Mouse (Mus musculus) midbrain, embryonic 13.5 days (tissue): ENCODE results near the gene Sox10. TPM values are rescaled to one million over a fixed set of nuclear protein-coding genes. Genes with fewer than 3 reads are reported as not detected.

Source experiments
- ATAC-seq: fragments of 200-750 bp; cut with Nextera tagmentation; 2 replicates; pipeline ENCODE4 v1.8.0; 2017; ENCODE audit warnings: mild to moderate bottlenecking, moderate TSS enrichment, moderate library complexity
- H3K27ac ChIP-seq: fragments of 300-500 bp; sonication (generic); 2 replicates; pipeline ENCODE4 v1.5.1; 2015; ENCODE audit warnings: inconsistent platforms, mild to moderate bottlenecking, moderate library complexity
- H3K27me3 ChIP-seq: fragments of 300-500 bp; sonication (generic); 2 replicates; pipeline ENCODE4 v1.6.1; 2015; ENCODE audit warnings: mild to moderate bottlenecking, inconsistent platforms
- H3K36me3 ChIP-seq: fragments of 300-500 bp; sonication (generic); 2 replicates; pipeline ENCODE4 v1.6.1; 2015; ENCODE audit warnings: mild to moderate bottlenecking, inconsistent platforms
- H3K4me1 ChIP-seq: fragments of 300-500 bp; sonication (generic); replicated peaks from 2 replicates; pipeline ENCODE4 v1.6.1; 2015; ENCODE audit warnings: inconsistent platforms
- H3K4me2 ChIP-seq: fragments of 300-500 bp; sonication (generic); replicated peaks from 2 replicates; pipeline ENCODE4 v1.6.1; 2015; ENCODE audit warnings: moderate library complexity, mild to moderate bottlenecking, inconsistent platforms
- H3K4me3 ChIP-seq: fragments of 300-500 bp; sonication (generic); replicated peaks from 2 replicates; pipeline ENCODE4 v1.5.1; 2015; ENCODE audit warnings: mild to moderate bottlenecking, inconsistent platforms
- H3K9ac ChIP-seq: fragments of 300-500 bp; sonication (generic); replicated peaks from 2 replicates; pipeline ENCODE4 v1.6.1; 2015; ENCODE audit warnings: mild to moderate bottlenecking, inconsistent platforms
- H3K9me3 ChIP-seq: fragments of 300-500 bp; sonication (generic); 2 replicates; pipeline ENCODE4 v1.6.1; 2016; ENCODE audit warnings: mild to moderate bottlenecking, inconsistent platforms
- WGBS: fragments of 180-500 bp; shearing (Covaris S2); methylation state at CpG from one replicate; pipeline ENCODE4 v1.1.7; 2015; 5-methylcytosine and 5-hydroxymethylcytosine counted together
- polyA plus RNA-seq: library from polyadenylated mRNA; unstranded; fragments of >200 nt; fragmentation: Nextera tagmentation; extraction: Ambion mirVana; gene quantifications from 2 replicates; pipeline ENCODE4 v1.2.1, GENCODE M21; 2015

Sox10 gene
- polyA plus RNA-seq, 1 experiment from 2014 or later, result 0.67 TPM

DNA sequence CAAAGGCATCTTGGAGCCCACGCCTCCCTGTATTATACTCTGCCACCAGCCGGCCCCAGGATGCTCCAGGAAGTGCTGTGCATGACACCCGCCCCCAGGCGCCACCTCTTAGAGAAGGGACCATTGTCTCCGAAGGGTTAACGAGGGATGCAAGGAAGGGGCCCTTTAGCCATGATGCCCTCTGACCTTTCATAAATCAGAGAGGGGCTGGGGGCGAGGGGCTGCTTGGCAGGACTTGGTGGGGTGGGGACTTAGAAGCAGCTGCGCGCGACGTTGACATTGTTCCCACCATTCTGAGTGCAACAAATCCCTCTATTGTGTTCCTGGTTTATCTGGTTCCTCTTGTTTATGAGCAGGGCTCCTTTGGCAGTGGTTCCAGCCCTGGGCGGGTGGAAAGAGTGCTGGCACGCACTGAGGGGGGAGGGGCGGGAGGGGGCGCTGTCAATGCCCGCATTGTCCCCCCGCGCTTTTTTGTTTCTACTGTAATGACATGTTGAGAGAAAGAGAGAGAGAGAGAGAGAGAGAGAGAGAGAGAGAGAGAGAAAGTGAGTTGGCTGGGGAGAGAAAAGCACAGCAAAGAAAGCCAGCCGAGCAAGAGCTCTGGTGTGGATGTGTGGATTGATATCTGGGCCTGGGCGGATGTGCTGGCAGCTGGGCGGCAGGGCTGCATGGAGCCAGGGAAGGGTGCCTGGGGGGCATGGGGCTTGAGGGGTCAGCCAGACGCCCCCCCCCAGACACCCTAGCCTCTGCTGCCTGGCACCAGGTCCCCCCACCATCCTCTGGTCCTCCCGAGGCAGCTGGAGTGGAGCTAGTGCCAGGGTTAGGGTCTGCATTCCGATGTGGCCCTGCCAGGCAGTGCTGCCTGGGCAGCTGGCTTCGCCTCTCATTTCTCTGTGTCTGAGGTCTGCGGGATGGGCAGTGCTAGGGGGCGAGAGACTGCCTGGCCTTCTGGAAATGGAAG, 28.1 kb upstream of the Sox10 start:
- Histone ChIP-seq H3K36me3 (no peaks in the 10 kb centered on the region), H3K4me2 (peak overlapping the region; percentile 35), H3K9ac (0 out of 2 replicates have a peak overlapping the region, but pooled peaks have one; percentile 48), H3K4me3 (no peak overlapping the region), H3K4me1 (peaks cover 36% of the 10 kb centered on the region), H3K27ac (peak overlapping the region; percentile 93), H3K9me3 (no peaks in the 10 kb centered on the region), H3K27me3 (no peaks in the 10 kb centered on the region)
- ATAC-seq, result peak; percentile 84
- 11% methylated on average over 27 of the region's 27 CpGs for WGBS

DNA sequence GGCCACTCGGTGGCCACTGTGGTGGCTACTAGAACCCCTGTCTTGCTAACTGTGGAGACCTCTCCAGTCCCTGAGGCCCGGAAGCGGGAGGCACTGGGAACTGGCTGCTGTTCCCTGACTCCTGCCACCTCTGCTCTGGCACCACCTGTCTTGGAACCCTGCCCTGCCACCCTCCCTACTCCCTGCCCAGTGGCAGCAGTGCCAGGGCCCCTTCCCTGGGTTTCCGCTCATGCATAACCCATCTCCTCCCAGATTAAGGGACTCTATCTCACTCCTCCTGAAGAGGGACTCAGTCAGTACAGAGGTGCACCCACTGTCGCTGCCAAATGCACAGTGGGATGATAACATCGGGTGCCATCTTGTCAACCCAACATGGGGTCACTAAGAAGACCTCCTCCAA, 27.4 kb upstream of the Sox10 start:
- Histone ChIP-seq H3K4me2 (peak overlapping the region; percentile 35; the same call in 1 of the 2 replicates), H3K9me3 (no peaks in the 10 kb centered on the region), H3K4me1 (peaks cover 36% of the 10 kb centered on the region), H3K27me3 (no peaks in the 10 kb centered on the region), H3K4me3 (no peak overlapping the region), H3K36me3 (no peaks in the 10 kb centered on the region), H3K9ac (no peak overlapping the region), H3K27ac (peak overlapping the region; percentile 93)
- 71% methylated on average over 6 of the region's 6 CpGs for whole genome bisulfite sequencing
- peak; percentile 40; the same call in 1 of the 2 replicates for ATAC-seq

DNA sequence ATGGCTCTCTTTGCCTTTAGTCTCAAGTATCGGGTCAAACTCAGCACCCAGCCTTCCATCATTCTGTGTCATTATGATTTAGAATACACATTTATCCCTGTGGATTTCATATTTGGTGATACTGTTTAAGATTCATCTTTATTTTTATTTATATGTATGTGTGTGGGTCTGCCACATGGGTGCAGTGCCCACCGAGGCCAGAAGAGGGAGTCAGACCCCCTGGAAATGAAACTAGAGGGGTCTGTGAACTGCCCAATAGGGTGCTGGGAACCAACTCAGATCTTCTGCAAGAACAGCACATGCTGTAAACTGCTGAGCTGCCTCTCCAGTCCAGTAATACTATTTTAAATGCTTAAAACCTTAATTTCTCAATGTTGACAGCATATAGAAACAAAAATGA, 26.4 kb upstream of the Sox10 start:
- no peak for ATAC-seq
- H3K4me2 ChIP-seq, result no peak overlapping the region
- no peaks in the 10 kb centered on the region for H3K36me3 ChIP-seq
- no peaks in the 10 kb centered on the region for H3K27me3 ChIP-seq
- peaks cover 36% of the 10 kb centered on the region for H3K4me1 ChIP-seq
- no peak overlapping the region for H3K4me3 ChIP-seq
- WGBS, result 94% methylated on average over 2 of the region's 2 CpGs
- no peak overlapping the region for H3K9ac ChIP-seq
- H3K9me3 ChIP-seq, result no peaks in the 10 kb centered on the region
- no peak overlapping the region for H3K27ac ChIP-seq

DNA sequence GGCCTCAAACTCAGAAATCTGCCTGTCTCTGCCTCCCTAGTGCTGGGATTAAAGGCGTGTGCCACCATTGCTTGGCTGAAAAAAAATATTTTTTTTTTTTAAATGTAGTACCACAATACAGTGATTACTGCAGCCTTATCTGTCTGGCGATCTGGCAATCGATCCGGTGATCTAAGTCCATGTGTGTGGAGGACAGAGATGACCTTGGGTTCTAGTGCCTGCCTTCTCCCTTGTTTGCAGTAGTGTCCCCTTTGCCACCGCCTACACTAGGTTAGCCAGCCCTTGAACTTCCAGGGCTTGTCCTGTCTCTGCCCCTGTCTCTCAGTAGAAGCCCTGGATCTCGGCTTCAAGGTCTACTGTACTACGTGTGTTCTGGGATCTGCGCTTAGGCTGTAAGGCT, 22.8 kb upstream of the Sox10 start:
- H3K4me3 ChIP-seq, result no peak overlapping the region
- 91% methylated on average over 8 of the region's 8 CpGs for WGBS
- no peak overlapping the region for H3K9ac ChIP-seq
- no peak overlapping the region for H3K4me2 ChIP-seq
- H3K9me3 ChIP-seq, result no peaks in the 10 kb centered on the region
- H3K27ac ChIP-seq, result no peak overlapping the region
- H3K4me1 ChIP-seq, result peaks cover 9% of the 10 kb centered on the region
- H3K36me3 ChIP-seq, result no peaks in the 10 kb centered on the region
- no peaks in the 10 kb centered on the region for H3K27me3 ChIP-seq
- no peak for ATAC-seq

DNA sequence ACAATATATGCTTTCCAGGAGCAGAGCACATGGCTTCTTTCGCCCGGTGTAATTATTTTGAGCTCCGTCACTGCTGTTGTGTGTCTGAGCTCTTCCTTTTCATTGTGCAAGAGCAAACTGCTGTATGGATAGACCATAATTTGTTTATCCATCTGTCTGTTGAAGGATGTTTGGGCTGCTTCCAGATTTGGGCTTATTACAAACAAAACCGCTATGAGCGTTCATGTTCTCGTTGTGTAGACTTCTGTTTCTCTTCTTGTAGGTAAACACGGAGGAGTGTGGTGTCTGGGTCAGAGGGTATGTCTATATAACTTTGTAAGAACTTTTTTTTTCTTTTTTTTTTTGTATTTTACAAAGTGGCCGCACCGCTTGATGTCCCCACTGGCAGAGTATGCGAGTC, 20.2 kb upstream of the Sox10 start:
- no peak for ATAC-seq
- no peaks in the 10 kb centered on the region for H3K36me3 ChIP-seq

DNA sequence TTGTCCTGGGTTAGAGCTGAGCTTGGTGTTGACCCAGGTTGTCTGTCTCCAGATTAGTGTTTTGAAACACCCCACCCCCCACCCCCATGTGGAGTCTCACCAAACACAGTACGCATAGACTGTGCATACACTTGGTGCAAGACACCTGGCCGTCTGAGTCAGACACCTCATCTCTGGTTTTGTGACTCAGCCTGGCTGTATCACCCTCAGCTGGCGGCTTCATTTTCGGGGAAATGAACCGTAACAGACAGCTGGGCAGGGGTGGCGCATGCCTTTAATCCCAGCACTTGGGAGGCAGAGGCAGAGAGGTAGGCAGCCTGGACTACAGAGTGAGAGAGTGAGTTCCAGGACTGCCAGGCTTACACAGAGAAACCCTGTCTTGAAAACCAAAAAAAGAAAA, 11.9 kb upstream of the Sox10 start:
- no peaks in the 10 kb centered on the region for H3K27me3 ChIP-seq
- H3K9ac ChIP-seq, result no peak overlapping the region
- WGBS, result 41% methylated on average over 6 of the region's 6 CpGs
- no peaks in the 10 kb centered on the region for H3K9me3 ChIP-seq
- no peak overlapping the region for H3K27ac ChIP-seq
- H3K36me3 ChIP-seq, result no peaks in the 10 kb centered on the region
- no peak overlapping the region for H3K4me2 ChIP-seq
- no peak for ATAC-seq
- no peak overlapping the region for H3K4me3 ChIP-seq
- H3K4me1 ChIP-seq, result peaks cover 10% of the 10 kb centered on the region; the same call in 1 of the 2 replicates

More for the DNA sequence above, 20.2 kb upstream of the Sox10 start:
- no peaks in the 10 kb centered on the region for H3K4me1 ChIP-seq
- H3K9me3 ChIP-seq, result no peaks in the 10 kb centered on the region
- WGBS, result 93% methylated on average over 10 of the region's 10 CpGs
- H3K9ac ChIP-seq, result no peak overlapping the region
- H3K27me3 ChIP-seq, result no peaks in the 10 kb centered on the region
- no peak overlapping the region for H3K4me2 ChIP-seq
- no peak overlapping the region for H3K4me3 ChIP-seq
- H3K27ac ChIP-seq, result no peak overlapping the region

DNA sequence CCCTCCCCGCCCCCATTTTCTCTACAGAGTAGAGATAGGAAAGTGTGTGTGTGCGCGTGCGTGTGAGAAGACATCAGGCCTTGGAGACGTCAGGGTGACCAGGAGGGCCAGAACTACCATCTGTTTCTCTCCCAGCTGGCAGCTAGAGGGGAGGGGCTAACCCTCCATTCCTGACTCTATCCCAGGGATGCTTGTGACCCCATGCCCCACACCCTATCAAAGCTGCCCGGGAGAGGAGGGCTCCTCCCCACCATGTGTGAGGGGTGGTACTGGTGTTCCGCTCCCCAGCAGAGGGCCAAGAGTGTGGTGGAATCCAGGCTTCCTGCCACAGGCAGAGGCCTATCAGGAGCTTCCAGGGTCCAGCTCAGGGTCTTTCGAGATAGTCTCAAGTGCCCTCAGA, 1.7 kb upstream of the Sox10 start:
- Histone ChIP-seq H3K9me3 (no peaks in the 10 kb centered on the region), H3K27me3 (peaks cover 43% of the 10 kb centered on the region), H3K9ac (no peak overlapping the region), H3K27ac (no peak overlapping the region), H3K4me3 (no peak overlapping the region), H3K4me1 (peaks cover 32% of the 10 kb centered on the region), H3K4me2 (no peak overlapping the region), H3K36me3 (no peaks in the 10 kb centered on the region)
- 0 out of 2 replicates have a peak, but pooled peaks have one; percentile 18 for ATAC-seq
- WGBS, result 55% methylated on average over 8 of the region's 8 CpGs

DNA sequence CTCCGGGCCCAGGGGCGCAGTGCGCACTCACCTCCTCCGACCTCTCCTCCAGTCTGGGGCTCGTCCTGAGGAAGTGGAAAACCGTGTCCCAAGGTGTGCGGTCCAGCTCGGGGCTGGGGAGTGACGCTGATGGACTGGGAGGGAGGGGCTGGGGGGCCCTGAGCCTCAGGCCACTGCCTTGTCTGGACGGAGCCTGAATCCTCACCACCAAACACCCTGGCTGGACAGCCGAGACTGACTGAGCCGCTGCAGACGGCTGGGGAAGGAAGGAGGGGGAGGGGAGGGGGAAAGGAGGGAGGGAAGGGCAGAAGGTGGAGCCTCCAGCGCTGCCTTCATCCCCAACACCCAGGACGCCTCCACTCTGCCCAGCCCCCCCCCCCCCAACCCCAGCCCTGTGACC, 789 bp downstream of the Sox10 start:
- H3K4me3 ChIP-seq, result no peak overlapping the region; the same call in 1 of the 2 replicates
- no peak for ATAC-seq
- peaks cover 52% of the 10 kb centered on the region for H3K27me3 ChIP-seq
- peaks cover 32% of the 10 kb centered on the region for H3K4me1 ChIP-seq
- H3K36me3 ChIP-seq, result no peaks in the 10 kb centered on the region
- no peak overlapping the region; the same call in 1 of the 2 replicates for H3K4me2 ChIP-seq
- 5% methylated on average over 11 of the region's 15 CpGs for WGBS
- H3K9me3 ChIP-seq, result no peaks in the 10 kb centered on the region
- no peak overlapping the region for H3K27ac ChIP-seq
- no peak overlapping the region for H3K9ac ChIP-seq

DNA sequence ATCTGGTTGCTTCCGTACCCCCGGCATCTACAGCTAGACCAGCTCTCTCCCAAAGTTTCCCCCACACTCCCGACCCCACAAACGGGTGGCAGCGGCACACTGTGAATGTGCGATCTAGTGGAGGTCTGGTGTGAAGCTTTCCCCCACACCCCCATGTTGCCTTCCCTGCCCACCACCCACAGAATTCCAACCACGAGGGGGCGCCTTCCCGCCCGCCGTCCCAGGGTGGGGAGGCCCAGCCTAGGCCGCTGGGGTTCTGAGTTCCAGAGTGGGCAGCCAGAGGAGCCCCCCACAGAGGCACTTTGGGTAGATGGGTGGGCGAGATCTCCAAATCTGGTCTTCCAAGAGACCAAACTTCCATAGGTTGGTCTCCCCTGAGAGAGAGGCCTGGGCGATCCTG, 2.2 kb downstream of the Sox10 start:
- no peak for ATAC-seq
- Histone ChIP-seq H3K4me2 (no peak overlapping the region), H3K4me1 (peaks cover 32% of the 10 kb centered on the region), H3K27ac (no peak overlapping the region), H3K4me3 (no peak overlapping the region), H3K9ac (no peak overlapping the region), H3K9me3 (no peaks in the 10 kb centered on the region), H3K27me3 (peaks cover 52% of the 10 kb centered on the region), H3K36me3 (no peaks in the 10 kb centered on the region)
- WGBS, result 53% methylated on average over 14 of the region's 14 CpGs

DNA sequence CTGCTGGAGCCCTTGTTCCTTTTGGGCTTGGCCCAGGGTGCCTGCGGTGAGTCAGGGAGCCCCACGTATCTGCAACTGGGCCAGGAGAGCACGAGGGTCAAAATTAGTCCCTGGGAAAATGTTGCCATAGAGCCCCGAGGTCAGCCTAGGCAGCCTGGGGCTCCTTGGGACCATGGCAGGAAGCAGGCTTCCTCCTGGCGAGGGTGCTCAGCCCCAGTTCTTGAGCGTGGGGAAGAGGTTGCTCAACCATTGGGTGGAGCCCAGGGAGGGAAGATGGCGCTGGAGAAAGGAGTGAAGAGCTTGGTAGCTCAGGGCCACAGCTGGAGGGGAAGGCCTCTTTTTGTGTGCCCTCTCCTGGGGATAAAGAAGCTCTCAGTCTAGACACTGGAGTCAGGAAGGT, 2.7 kb downstream of the Sox10 start:
- H3K27me3 ChIP-seq, result peaks cover 52% of the 10 kb centered on the region
- no peak overlapping the region for H3K9ac ChIP-seq
- H3K4me1 ChIP-seq, result peaks cover 32% of the 10 kb centered on the region
- no peaks in the 10 kb centered on the region for H3K36me3 ChIP-seq
- no peak overlapping the region for H3K4me2 ChIP-seq
- 71% methylated on average over 7 of the region's 7 CpGs for WGBS
- no peak overlapping the region for H3K4me3 ChIP-seq
- no peak overlapping the region for H3K27ac ChIP-seq
- H3K9me3 ChIP-seq, result no peaks in the 10 kb centered on the region
- ATAC-seq, result no peak

DNA sequence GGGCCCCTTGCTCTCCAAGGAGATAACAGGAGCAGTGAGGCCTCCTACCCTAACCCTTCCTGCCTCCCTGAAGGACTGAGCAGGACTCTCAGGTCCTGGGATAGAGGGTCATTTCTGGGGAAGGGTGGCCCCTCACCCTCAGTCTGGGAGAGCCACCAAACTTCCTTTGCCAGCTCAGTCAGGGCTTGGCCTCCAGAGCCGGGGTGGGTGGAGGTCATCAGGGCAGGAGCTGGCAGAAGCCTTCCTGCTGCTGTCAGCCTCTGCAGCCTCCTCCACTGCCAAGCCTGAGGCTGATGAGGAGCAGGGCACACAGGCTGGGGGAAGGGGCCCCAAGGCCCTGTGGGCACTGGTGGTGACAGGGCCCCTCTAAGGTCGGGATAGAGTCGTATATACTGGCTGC, 9.5 kb downstream of the Sox10 start:
- no peaks in the 10 kb centered on the region for H3K9me3 ChIP-seq
- no peak overlapping the region for H3K27ac ChIP-seq
- no peak overlapping the region for H3K4me3 ChIP-seq
- H3K27me3 ChIP-seq, result no peaks in the 10 kb centered on the region; the same call in 1 of the 2 replicates
- WGBS, result 31% methylated on average over 3 of the region's 3 CpGs
- ATAC-seq, result peak; percentile 31; the same call in 1 of the 2 replicates
- H3K4me1 ChIP-seq, result peaks cover 31% of the 10 kb centered on the region
- H3K36me3 ChIP-seq, result peaks cover 25% of the 10 kb centered on the region
- H3K4me2 ChIP-seq, result no peak overlapping the region
- H3K9ac ChIP-seq, result 0 out of 2 replicates have a peak overlapping the region, but pooled peaks have one; percentile 4

DNA sequence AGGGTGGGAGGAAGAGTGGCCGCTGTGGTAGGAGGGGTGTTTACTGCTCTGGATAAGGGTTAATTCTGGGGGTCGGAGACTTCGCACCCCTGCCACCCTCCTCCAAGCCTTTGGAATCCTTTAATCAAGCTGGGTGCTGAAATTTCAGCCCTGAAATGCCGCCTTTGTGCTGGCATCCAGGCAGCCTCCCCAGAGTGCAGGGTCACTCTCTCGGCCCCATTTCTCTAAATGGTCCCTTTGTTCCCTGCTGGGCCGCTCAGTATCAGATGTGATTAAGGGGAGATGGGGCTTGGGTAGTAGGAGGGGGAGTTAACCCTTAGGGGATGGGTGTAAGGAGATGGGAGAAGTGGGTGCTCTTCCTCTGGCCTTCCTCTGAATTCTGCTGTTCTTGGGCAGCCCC, 12.3 kb downstream of the Sox10 start:
- no peak for ATAC-seq
- peak overlapping the region; percentile 87 for H3K27ac ChIP-seq
- no peaks in the 10 kb centered on the region for H3K9me3 ChIP-seq
- peaks cover 41% of the 10 kb centered on the region for H3K36me3 ChIP-seq
- H3K9ac ChIP-seq, result no peak overlapping the region; the same call in 1 of the 2 replicates
- H3K4me3 ChIP-seq, result no peak overlapping the region
- peaks cover 31% of the 10 kb centered on the region for H3K4me1 ChIP-seq
- no peak overlapping the region for H3K4me2 ChIP-seq
- no peaks in the 10 kb centered on the region for H3K27me3 ChIP-seq
- 43% methylated on average over 6 of the region's 6 CpGs for WGBS
